Mouse (Mus musculus) lung, postnatal 36 days (tissue): ENCODE data around the gene Sik3.

Experiments used
- DNase-seq: peaks from one replicate; pipeline ENCODE4 v3.0.0; 2022; ENCODE audit warnings: mixed read lengths

Gene Sik3

DNA sequence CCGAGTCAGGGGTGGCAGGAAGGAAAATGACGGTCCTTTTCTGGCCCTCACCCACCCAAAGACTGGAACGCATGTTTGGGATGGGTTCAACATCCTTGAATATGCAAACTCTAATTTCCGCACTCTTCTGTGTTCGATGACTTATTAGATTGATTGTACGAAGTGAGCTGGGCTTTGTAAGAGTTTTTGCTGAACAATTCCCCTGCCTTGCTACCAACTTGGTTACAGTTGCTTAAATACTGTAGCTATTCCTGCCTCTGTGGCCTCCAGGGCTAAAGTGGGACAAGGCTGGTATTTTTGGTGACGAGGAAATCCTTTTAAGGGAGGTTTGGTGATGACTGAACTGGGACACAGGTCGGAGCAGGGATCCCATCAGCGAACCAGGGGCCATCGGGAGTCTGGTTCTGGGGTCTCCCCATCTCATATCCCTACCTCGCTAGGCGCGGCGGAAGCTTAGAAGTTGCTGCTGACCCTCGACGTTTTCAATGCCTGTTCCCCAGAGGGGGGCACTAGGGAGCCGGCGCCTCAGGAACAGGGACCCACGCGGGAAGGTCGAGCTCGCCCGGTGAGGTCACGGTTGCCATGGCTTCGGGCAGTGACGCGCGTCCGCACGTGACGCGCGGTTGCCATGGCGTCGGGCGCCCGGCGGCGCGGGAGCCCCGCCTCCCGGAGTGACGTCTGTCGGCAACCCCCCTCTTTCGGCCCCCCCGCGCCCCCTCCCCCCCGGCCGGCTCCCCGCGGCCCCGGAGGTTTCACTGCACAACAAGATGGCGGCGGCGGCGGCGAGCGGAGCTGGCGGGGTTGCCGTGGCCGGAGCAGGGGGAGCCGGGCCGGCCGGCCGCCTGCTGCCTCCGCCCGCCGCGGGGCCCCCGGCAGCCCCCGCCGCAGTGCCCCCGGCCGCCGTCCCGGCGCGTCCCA, at the start of gene Sik3, which contains the start of gene Pafah1b2:
Sik3 (plus strand) TSS at position 730 of the 918 bp plus-strand sequence.
Pafah1b2 (minus strand) TSS at position 600 of the 918 bp plus-strand sequence.
- peak; percentile 95 for DNase-seq

DNA sequence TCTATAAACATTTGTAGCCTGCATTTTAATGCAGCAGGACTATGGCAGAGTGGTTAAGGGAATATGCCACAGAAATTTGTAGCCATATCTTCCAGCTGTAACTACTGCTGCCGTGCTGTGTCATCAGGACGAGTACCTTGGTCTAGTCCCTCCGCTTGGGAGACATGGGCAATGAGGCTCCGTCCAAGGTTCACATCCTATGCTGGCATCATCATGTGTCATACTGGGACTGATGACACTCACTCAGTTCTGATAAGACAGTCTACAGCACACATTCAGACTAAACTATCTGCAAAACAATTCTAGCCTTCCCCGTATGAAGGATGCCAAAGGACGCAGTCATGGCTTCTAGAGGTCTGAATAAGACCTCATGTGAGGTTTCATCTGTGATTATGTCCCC, 49.0 kb upstream of the Sik3 start:
- DNase-seq = no peak

DNA sequence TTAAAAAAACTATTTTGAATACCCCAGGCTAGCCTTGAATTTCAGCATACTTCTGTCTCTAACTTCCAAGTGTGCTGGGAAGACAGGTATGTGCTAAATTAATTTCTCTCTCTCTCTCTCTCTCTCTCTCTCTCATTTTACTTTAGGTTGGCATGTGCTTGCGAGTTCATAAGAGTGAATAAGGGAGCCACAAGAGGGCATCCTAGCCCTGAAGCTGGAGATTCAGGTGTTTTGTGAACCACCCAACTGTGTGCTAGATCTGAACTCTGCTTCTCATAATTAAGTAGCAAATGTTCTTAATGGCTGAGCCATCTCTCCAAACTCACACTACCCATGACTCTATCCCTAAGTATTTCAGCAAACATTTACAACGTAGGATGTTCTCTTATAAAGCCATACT, 35.7 kb upstream of the Sik3 start:
- peak; percentile 37 for DNase-seq

DNA sequence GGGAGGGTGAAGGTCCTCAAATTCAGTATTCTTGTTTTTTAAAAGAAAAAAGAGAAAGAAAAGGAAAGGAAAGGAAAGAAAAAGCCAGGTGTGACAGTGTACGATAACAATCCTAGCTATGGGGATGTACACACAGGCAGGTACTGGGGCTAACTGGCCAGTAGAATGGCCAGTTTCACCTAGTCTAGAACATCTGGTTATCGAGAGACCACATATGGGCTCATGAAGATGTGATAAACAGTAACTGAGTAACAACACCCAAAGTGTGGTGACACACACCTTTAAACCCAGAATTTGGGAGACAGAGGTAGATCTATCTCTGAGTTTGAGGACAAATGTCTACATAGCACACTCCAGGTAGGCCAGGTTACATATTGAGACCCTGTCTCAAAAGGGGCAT, 32.8 kb upstream of the Sik3 start:
- no peak for DNase-seq

DNA sequence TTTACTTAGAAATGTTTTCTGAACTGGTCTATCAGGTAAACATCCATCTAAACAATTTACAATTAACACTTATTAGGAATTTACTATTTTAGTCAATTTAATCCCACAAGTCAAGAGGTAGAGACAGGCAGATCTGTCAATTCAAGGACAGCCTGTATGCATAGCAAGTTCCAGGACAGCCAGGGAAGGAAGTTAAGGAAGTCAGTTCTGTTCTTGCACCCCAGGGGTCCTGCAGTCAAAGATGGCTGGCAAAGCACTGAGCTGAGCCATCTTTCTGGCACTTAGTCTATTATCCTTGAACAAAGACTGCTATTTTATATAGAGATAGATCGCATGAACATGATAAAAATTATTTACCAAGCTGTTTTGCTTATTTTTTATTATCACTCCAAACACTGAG, 32.0 kb upstream of the Sik3 start:
- DNase-seq = no peak

DNA sequence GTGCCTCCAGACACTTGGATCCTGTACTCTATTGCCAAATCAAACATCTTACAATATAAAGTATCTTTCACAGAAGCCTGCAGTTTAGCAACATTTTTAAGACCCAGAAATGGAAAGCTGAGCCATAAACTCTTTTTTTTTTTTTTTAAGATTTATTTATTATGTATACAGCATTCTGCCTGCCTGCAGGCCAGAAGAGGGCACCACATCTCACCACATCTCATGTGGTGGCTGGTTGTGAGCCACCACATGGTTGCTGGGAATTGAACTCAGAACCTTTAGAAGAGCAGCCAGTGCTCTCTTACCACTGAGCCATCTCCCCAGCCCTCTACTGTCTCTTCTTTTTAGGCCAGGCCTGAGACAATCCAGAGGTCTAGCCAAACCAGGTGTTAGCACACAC, 31.3 kb upstream of the Sik3 start:
- no peak for DNase-seq

DNA sequence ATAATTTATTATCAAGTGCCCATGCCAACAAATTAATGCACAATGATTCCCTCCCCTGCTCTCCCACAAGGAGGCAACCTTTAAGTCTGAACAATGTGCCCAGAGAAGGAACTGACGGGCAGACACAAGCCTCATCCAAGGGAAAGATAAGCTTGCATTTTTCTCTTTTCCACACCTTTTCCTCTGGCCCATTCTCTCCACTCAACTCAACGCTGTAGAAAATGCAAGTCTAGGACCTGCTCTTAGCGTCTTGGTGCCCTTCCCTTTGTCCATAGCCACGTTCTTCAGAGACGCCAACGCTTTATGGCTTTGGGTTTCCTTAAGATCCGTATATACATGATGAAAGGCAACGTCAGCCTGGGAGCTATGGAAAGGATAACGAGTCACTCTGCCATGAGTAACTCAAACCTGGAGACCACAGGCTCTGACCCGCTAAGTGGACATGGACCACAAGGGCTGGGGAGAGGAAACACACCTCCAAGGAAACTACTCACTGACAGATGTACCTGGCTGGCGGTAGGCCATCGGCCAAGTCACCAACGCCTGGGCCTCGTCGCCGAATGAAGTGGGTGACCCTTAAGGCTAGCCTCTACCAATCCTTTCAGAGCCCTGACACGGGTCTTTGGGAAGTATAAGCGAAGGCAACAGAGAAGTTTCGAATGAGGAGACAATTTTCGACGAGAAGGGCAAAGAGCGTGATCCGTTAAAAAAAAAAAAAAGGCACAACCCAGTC, 28.8 kb upstream of the Sik3 start:
- DNase-seq = peak; percentile 16

DNA sequence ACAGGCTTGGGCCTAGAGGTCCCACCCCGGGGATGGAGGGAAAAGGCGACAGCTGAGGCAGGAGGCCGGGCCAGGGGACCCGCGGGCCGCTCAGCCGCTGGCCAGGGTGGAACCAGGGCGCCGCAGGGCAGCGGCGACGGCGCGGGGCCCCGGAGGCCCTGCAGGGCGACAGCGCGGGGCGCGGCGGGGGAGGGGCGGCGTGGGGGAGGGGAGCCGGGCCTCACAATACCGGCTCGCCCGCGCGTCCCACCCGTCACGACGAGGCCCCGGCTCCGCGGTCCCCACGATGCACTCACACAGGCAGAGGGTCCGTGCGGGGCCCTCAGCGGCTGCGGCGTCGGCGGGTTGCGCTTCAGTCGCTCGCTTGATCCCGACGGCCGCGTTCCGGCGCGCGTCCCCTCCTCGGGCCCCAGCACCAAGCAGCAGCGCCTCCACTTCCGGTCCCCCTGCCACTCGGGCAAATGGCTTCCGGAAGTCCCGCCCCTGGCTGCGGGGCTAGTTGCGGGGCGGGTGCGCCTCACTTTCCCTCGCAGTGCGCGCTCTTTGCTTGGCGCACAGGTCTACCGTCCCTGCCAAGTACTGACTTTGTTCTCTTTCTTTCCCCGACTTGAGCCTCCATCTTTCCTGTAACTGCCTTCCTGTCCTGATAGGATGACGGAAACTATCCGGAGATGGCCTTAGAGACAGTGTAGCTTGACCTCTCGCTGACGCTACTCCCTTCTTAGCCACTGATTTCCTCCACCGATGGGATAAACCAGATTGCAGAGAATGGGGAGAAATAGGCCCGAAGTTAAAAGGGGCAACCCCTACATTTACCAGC, 28.0 kb upstream of the Sik3 start:
- peak; percentile 92 for DNase-seq

GRCm38 (mm10) chr9:45985229-45985567, 27.4 kb upstream of the Sik3 start:
- peak; percentile 90 for DNase-seq

DNA sequence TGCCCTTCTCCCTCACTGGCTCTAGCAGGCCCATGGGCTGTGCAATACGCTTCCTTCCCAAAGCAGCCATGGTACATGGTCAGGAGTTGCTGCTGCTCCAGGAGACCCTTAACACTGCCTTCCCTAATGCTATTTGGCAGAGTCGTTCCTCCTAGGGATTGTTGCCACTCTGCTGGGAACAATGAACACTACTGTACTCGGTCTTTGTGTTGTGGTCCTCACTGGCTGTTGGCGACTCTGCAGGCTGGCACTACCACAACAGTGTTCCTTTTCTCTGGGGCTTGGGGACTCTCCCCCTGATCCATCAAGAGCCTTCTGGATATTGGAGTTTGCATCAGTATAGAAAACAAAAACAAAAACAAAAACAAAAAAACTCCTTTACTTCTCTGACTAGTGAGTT, 13.6 kb upstream of the Sik3 start:
- DNase-seq = no peak

- peak; percentile 83 for DNase-seq
These were observed 8.9 kb upstream of the Sik3 start for GRCm38 (mm10) chr9:46003729-46004128.

- DNase-seq = no peak
These were observed 8.1 kb upstream of the Sik3 start for GRCm38 (mm10) chr9:46004529-46004928.

- DNase-seq = no peak
These were observed 6.4 kb upstream of the Sik3 start for GRCm38 (mm10) chr9:46006224-46006623.

- no peak for DNase-seq
These were observed 3.5 kb upstream of the Sik3 start for GRCm38 (mm10) chr9:46008931-46009668.

DNA sequence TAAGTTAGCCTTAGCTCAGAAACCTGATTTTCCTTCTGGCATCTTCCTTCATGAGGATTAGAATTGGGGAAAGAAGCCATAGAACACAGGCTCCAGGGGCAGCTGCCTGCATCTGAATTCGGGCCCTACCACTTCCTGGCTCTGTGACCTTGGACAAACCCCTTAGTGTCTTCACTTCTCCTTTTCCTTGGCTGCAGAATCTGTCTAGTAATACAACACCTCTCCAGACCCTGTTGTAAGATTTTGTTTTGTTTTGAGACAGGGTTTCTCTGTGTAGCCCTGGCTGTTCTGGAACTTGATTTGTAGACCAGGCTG, 3.0 kb upstream of the Sik3 start:
- peak; percentile 42 for DNase-seq

DNA sequence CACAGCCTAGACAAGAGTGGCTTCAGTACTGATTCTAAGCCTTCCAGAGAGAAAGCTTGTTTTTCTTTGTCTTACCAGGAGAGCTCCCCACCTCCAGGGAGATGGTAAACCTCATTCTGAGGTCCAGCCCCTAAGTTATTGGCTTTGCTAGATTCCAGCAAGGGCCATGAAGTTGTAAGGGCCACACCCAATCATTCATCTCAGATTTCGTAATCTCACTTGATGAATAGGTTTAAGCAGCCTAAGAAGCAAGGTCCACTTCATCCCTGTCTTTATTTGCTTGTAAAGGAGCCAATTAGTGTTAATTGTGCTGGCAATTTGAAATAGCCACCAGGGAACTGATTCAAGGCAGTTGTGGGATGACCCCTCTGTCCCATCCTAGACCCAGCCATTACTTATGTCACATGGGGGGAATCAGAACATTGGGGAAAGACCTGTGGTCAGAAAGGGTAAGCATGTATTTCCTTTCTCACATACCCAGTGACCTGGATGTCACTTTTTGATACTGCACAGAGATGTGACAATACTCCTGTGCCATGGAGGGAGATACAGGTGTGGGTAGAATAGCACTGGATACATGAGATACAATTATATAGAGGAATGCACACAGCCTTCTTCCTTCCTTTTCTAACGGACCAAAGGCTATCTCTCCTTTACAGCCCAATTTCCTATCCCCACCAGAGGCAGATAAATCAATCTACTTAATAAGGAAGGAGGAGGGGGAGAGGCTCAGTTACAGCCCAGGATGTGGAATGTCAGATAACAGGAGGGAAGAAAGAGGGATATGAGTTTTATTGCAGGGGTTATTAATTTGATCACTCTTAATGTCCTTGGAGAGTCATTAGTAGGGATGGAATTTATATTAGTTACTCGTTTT, 1.3 kb upstream of the Sik3 start:
- DNase-seq = no peak

DNA sequence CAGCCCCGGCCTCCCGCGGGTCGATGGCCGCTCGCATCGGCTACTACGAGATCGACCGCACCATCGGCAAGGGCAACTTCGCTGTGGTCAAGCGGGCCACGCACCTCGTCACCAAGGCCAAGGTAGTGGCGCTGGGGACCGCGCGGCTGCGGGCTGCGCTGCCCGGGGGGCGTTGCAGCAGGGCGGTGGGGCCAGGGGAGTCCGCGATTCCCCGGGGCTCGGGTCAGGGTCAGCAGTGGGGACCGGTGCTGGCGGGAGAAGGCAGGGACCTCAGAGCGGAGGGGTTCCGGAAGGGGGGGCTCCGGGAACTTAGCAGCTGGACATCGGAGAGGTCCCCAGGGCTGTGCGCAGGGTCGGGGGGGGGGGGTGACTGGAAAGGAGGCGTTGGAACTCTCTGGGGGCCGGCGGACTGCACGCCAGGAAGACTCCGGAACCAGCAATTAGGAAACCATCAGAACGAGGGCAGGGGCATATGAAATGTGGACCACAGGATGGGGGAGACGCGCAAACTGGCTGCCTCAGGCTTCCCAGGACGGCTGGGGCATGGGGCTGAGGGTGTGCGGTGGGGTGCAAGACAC, 478 bp downstream of the Sik3 start:
- DNase-seq = peak; percentile 39

- DNase-seq = no peak
These were observed 996 bp downstream of the Sik3 start for GRCm38 (mm10) chr9:46013616-46014015.

GRCm38 (mm10) chr9:46014251-46014681, 1.6 kb downstream of the Sik3 start:
- peak; percentile 73 for DNase-seq

DNA sequence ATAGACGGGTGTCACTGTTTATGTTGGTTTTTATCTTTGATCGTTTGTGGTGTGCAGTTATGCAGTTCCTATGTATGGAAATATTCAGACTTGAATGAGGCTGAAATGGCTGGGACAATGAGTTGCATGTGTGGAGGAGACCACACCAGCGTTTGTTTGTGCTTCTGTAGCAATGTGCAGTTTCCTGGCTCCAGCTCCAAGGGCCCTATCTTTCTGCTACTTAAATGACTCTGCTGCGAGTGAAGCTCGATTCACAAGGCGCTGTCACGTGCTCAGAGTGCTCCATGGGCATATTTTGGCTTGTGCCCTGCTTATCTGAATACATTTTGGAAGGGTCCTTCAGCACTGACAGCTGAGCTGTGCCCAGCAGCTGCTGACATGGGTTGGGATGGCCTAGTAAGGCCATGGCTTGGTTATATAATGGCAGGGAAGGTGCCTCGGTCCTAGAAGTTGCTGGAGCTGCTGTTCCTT, 2.5 kb downstream of the Sik3 start:
- DNase-seq = peak; percentile 61

GRCm38 (mm10) chr9:46015831-46016230, 3.2 kb downstream of the Sik3 start:
- peak; percentile 73 for DNase-seq
